ENCODE assay signal across 14 mouse cellular contexts in genomic region chr13:32712568-32712967, GRCm38 (mm10).
"Had no signal": no experiment of that assay in that cellular context is flagged by ENCODE, and none has a peak within 500 bp of the region (broad histone marks: within the 10 kb centered on the region; RNA-seq: fewer than 3 reads in every experiment).

No protein-coding gene starts in this region.

- H3K4me3 ChIP-seq: liver, embryonic 15.5 days; lung, embryonic 15.5 days; megakaryocyte, embryonic 14.5 days; midbrain, embryonic 13.5 days; midbrain, embryonic 15.5 days; neural tube, embryonic 12.5 days had no signal

- H3K27ac ChIP-seq: liver, embryonic 15.5 days; lung, embryonic 15.5 days; macrophage; midbrain, embryonic 13.5 days; midbrain, embryonic 15.5 days; neural tube, embryonic 12.5 days had no signal

- H3K27me3 ChIP-seq: liver, embryonic 15.5 days; lung, embryonic 15.5 days; midbrain, embryonic 13.5 days; midbrain, embryonic 15.5 days; neural tube, embryonic 12.5 days had no signal

- H3K4me1 ChIP-seq: liver, embryonic 15.5 days; lung, embryonic 15.5 days; midbrain, embryonic 13.5 days; midbrain, embryonic 15.5 days; neural tube, embryonic 12.5 days had no signal

- DNase-seq: liver, postnatal 0 days; lung, adult 2 months; lung, postnatal 14 days; lung, postnatal 36 days; right cerebral cortex, postnatal 14 days; thymus, adult 18-20 months; thymus, postnatal 36 days had no signal

- ATAC-seq: liver, postnatal 0 days; midbrain, embryonic 13.5 days; midbrain, embryonic 15.5 days had no signal

- H3K36me3 ChIP-seq: liver, embryonic 15.5 days; lung, embryonic 15.5 days; midbrain, embryonic 13.5 days; midbrain, embryonic 15.5 days; neural tube, embryonic 12.5 days had no signal
